Mouse (Mus musculus): ENCODE measurements at regions not wholly inside any gene's neighbourhood (a gene's known extent, or its start where the extent isn't known, plus 50 kb on each side); places are given as distances from the start of the nearest gene placed in this dataset.

GRCm38 (mm10) chr14:71972521-71972920 lies 519.1 kb downstream of the Gm9195 start:
- DNase-seq (ENCODE audit: extremely low spot score in 1 of 2, low spot score in 2 of 2): no peak
- intact Hi-C loops (cut with DNase I): no loop called here

GRCm38 (mm10) chr14:71967646-71968045 lies 524.0 kb downstream of the Gm9195 start:
- intact Hi-C loops (cut with DNase I): no loop called here
- DNase-seq (ENCODE audit: extremely low spot score in 1 of 2, low spot score in 2 of 2): peak in 1 of 2 experiments; percentile 15

GRCm38 (mm10) chr14:71963389-71964169 lies 528.1 kb downstream of the Gm9195 start:
- DNase-seq (ENCODE audit: extremely low spot score in 1 of 2, low spot score in 2 of 2): no peak
- intact Hi-C loops (cut with DNase I): no loop called here

- intact Hi-C loops (cut with DNase I): no loop called here
- DNase-seq (ENCODE audit: extremely low spot score in 1 of 2, low spot score in 2 of 2): no peak
Measured at GRCm38 (mm10) chr14:71948701-71949100, 542.9 kb downstream of the Gm9195 start.

- no peak for DNase-seq (ENCODE audit: extremely low spot score in 1 of 2, low spot score in 2 of 2)
- intact Hi-C loops (cut with DNase I): no loop called here
Measured at GRCm38 (mm10) chr14:71937157-71937485, 554.5 kb downstream of the Gm9195 start.

GRCm38 (mm10) chr14:71936373-71937156 lies 555.1 kb downstream of the Gm9195 start:
- intact Hi-C loops (cut with DNase I): no loop called here
- DNase-seq (ENCODE audit: extremely low spot score in 1 of 2, low spot score in 2 of 2): no peak

GRCm38 (mm10) chr14:71915964-71916363 lies 575.7 kb downstream of the Gm9195 start:
- DNase-seq (ENCODE audit: extremely low spot score in 1 of 2, low spot score in 2 of 2): no peak
- intact Hi-C loops (cut with DNase I): no loop called here

GRCm38 (mm10) chr14:71910936-71911335 lies 580.7 kb downstream of the Gm9195 start:
- intact Hi-C loops (cut with DNase I): no loop called here
- DNase-seq (ENCODE audit: extremely low spot score in 1 of 2, low spot score in 2 of 2): no peak

- intact Hi-C loops (cut with DNase I): no loop called here
- no peak for DNase-seq (ENCODE audit: extremely low spot score in 1 of 2, low spot score in 2 of 2)
Measured at GRCm38 (mm10) chr14:71895468-71895867, 596.2 kb downstream of the Gm9195 start.

- intact Hi-C loops (cut with DNase I): no loop called here
- DNase-seq (ENCODE audit: extremely low spot score in 1 of 2, low spot score in 2 of 2): peak in 1 of 2 experiments; percentile 15
Measured at GRCm38 (mm10) chr14:71894811-71895210, 596.8 kb downstream of the Gm9195 start.

- no peak for DNase-seq (ENCODE audit: extremely low spot score in 1 of 2, low spot score in 2 of 2)
- intact Hi-C loops (cut with DNase I): no loop called here
Measured at GRCm38 (mm10) chr14:71893361-71893760, 598.3 kb downstream of the Gm9195 start.

GRCm38 (mm10) chr14:71891667-71892066 lies 600.0 kb downstream of the Gm9195 start:
- intact Hi-C loops (cut with DNase I): no loop called here
- no peak for DNase-seq (ENCODE audit: extremely low spot score in 1 of 2, low spot score in 2 of 2)

GRCm38 (mm10) chr14:71882871-71883270 lies 608.8 kb downstream of the Gm9195 start:
- intact Hi-C loops (cut with DNase I): no loop called here
- DNase-seq (ENCODE audit: extremely low spot score in 1 of 2, low spot score in 2 of 2): no peak

GRCm38 (mm10) chr14:71845546-71845945 lies 646.1 kb downstream of the Gm9195 start:
- intact Hi-C loops (cut with DNase I): no loop called here
- DNase-seq (ENCODE audit: extremely low spot score in 1 of 2, low spot score in 2 of 2): no peak

- intact Hi-C loops (cut with DNase I): no loop called here
- no peak for DNase-seq (ENCODE audit: extremely low spot score in 1 of 2, low spot score in 2 of 2)
Measured at GRCm38 (mm10) chr14:71808863-71809487, 682.7 kb downstream of the Gm9195 start.

- intact Hi-C loops (cut with DNase I): no loop called here
- DNase-seq (ENCODE audit: extremely low spot score in 1 of 2, low spot score in 2 of 2): no peak
Measured at GRCm38 (mm10) chr14:71805624-71806023, 686.0 kb downstream of the Gm9195 start.

GRCm38 (mm10) chr14:71799861-71800260 lies 691.8 kb downstream of the Gm9195 start:
- no peak for DNase-seq (ENCODE audit: extremely low spot score in 1 of 2, low spot score in 2 of 2)
- intact Hi-C loops (cut with DNase I): no loop called here

GRCm38 (mm10) chr14:71795713-71796112 lies 695.9 kb downstream of the Gm9195 start:
- no peak for DNase-seq (ENCODE audit: extremely low spot score in 1 of 2, low spot score in 2 of 2)
- intact Hi-C loops (cut with DNase I): no loop called here

- intact Hi-C loops (cut with DNase I): no loop called here
- DNase-seq (ENCODE audit: extremely low spot score in 1 of 2, low spot score in 2 of 2): no peak
Measured at GRCm38 (mm10) chr14:71776990-71777525, 714.6 kb downstream of the Gm9195 start.

GRCm38 (mm10) chr14:71766856-71767255 lies 724.8 kb downstream of the Gm9195 start:
- intact Hi-C loops (cut with DNase I): no loop called here
- no peak for DNase-seq (ENCODE audit: extremely low spot score in 1 of 2, low spot score in 2 of 2)
